Mouse (Mus musculus) midbrain, embryonic 14.5 days (tissue): ENCODE measurements around the gene Tagap1. TPM values are rescaled to one million over a fixed set of nuclear protein-coding genes. Genes with fewer than 3 reads are reported as not detected.
"Not testable (repeated sequence)": the region's sequence is repeated elsewhere in the genome, so short reads cannot be mapped to it uniquely, and the experiment has no call there.

Source experiments
- ATAC-seq: fragments of 200-750 bp; cut with Nextera tagmentation; 2 replicates; pipeline ENCODE4 v1.8.0; 2017; ENCODE audit warnings: moderate number of reproducible peaks, moderate library complexity; ENCODE audit not compliant: low FRiP score, low TSS enrichment
- DNase-seq: peaks from one replicate; pipeline ENCODE4 v3.0.0-alpha.2; 2015
- H3K27ac ChIP-seq: fragments of 300-500 bp; sonication (generic); replicated peaks from 2 replicates; pipeline ENCODE4 v1.5.1; 2014; ENCODE audit warnings: mild to moderate bottlenecking, low read depth, low read length, moderate library complexity
- H3K27me3 ChIP-seq: fragments of 300-500 bp; sonication (generic); 2 replicates; pipeline ENCODE4 v1.6.1; 2014; ENCODE audit warnings: low read length, control low read depth, mixed read lengths; ENCODE audit not compliant: control insufficient read depth, insufficient read depth
- H3K36me3 ChIP-seq: fragments of 300-500 bp; sonication (generic); 2 replicates; pipeline ENCODE4 v1.6.1; 2014; ENCODE audit warnings: low read length, control low read depth; ENCODE audit not compliant: control insufficient read depth, insufficient read depth
- H3K4me1 ChIP-seq: fragments of 300-500 bp; sonication (generic); 2 replicates; pipeline ENCODE4 v1.6.1; 2014; ENCODE audit warnings: mild to moderate bottlenecking, antibody characterized with exemption, low read length, control low read depth; ENCODE audit not compliant: control insufficient read depth, insufficient read depth
- H3K4me2 ChIP-seq: fragments of 300-500 bp; sonication (generic); 2 replicates; pipeline ENCODE4 v1.6.1; 2014; ENCODE audit warnings: mild to moderate bottlenecking, low read length, moderate library complexity
- H3K4me3 ChIP-seq: fragments of 300-500 bp; sonication (generic); replicated peaks from 2 replicates; pipeline ENCODE4 v1.5.1; 2014; ENCODE audit warnings: low read depth, low read length
- H3K9ac ChIP-seq: fragments of 300-500 bp; sonication (generic); replicated peaks from 2 replicates; pipeline ENCODE4 v1.6.1; 2014; ENCODE audit warnings: mild to moderate bottlenecking, low read length, moderate library complexity
- H3K9me3 ChIP-seq: fragments of 300-500 bp; sonication (generic); 2 replicates; pipeline ENCODE4 v1.6.1; 2016; ENCODE audit warnings: low read length, control low read depth, mixed read lengths; ENCODE audit not compliant: control insufficient read depth
- WGBS: fragments of 180-500 bp; shearing (Covaris S2); extraction: QIAGEN DNeasy Blood & Tissue Kit; methylation state at CpG from one replicate; pipeline ENCODE4 v1.1.7; 2014; 5-methylcytosine and 5-hydroxymethylcytosine counted together
- polyA plus RNA-seq: library from polyadenylated mRNA; unstranded; fragments of >200 nt; fragmentation: Nextera tagmentation; extraction: Ambion mirVana; gene quantifications from 2 replicates; pipeline ENCODE4 v1.2.1, GENCODE M21; 2014

Gene Tagap1
- polyA plus RNA-seq, 1 experiment from 2014 or later, result 70.2 TPM

DNA sequence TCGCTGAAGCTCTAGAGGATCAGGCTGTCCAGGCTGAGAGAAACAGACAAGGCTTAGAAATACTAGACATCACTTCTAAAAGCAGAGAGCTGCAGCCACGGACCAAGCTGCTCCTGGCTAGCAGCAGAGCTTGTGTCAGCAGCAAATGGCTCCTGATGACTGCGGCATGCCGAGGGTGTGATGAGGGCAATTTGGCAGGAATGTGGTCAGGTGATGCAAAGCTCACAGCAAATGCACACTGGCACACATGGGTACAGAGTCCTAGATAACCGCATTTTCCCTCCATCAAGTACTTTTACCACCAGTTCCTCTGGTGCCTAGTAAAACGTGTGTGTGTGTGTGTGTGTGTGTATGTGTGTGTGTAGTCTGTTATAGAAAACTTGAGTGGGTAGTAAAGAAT lies 46.9 kb downstream of the Tagap1 start:
- H3K36me3 ChIP-seq, H3K9me3 ChIP-seq, H3K27ac ChIP-seq, ATAC-seq, H3K4me1 ChIP-seq, H3K9ac ChIP-seq, H3K4me2 ChIP-seq, H3K27me3 ChIP-seq, DNase-seq, H3K4me3 ChIP-seq: not testable (repeated sequence)
- WGBS, result 89% methylated on average over 1 of the region's 6 CpGs

Other genes starting within 250 kb of the Tagap1 start
- gene Ezr, start 178.4 kb downstream of the Tagap1 start, polyA plus RNA-seq, result 20.8 and 27.8 TPM in 2 replicates
- 53.3 and 55.9 TPM in 2 replicates for gene Rsph3b, start 12.5 kb downstream of the Tagap1 start, polyA plus RNA-seq
- gene Rnaset2b, start 9.5 kb upstream of the Tagap1 start, polyA plus RNA-seq, result 62.1 and 64.3 TPM in 2 replicates
- 0.31 TPM in 1 of 2 replicates, not detected in the other for gene Gm49721, start 17.7 kb upstream of the Tagap1 start, polyA plus RNA-seq
- 0.49 TPM in 1 of 2 replicates, not detected in the other for gene Gm1604a, start 64.4 kb upstream of the Tagap1 start, polyA plus RNA-seq
- 17.3 and 22.7 TPM in 2 replicates for gene Rps6ka2, start 209.0 kb upstream of the Tagap1 start, polyA plus RNA-seq